Mouse (Mus musculus) C2C12 (cell line): Measurements from ENCODE around the gene Smpd1. TPM values are rescaled to one million over a fixed set of nuclear protein-coding genes. Genes with fewer than 3 reads are reported as not detected.

Experiments used
- H3K27me3 ChIP-seq: one replicate; pipeline ENCODE4 v1.6.1; 2011; ENCODE audit not compliant: control insufficient read depth, insufficient read depth, insufficient read length
- H3K36me3 ChIP-seq: one replicate; pipeline ENCODE4 v1.6.1; 2011; ENCODE audit not compliant: control insufficient read depth, insufficient read depth
- H3K4me3 ChIP-seq: one replicate; pipeline ENCODE4 v1.5.1; 2011; ENCODE audit warnings: mild to moderate bottlenecking, control low read depth; ENCODE audit not compliant: poor library complexity, insufficient read depth, severe bottlenecking
- H3K79me2 ChIP-seq: one replicate; pipeline ENCODE4 v1.6.1; 2011; ENCODE audit not compliant: control insufficient read depth, insufficient read depth
- H3K79me3 ChIP-seq: one replicate; pipeline ENCODE4 v1.6.1; 2011; ENCODE audit warnings: low read depth, control low read depth
- H3ac ChIP-seq: one replicate; pipeline ENCODE3; 2011; ENCODE audit warnings: low read depth; ENCODE audit not compliant: control insufficient read depth, insufficient read length
- CEBPB ChIP-seq: IDR thresholded peaks from one replicate; pipeline ENCODE4 v1.6.1; 2011; ENCODE audit warnings: low read depth, mild to moderate bottlenecking, control low read depth, moderate library complexity
- CTCF ChIP-seq: IDR thresholded peaks from one replicate; pipeline ENCODE4 v1.5.1; 2011; ENCODE audit not compliant: control insufficient read depth, insufficient read depth, insufficient read length
- FOSL1 ChIP-seq: IDR thresholded peaks from one replicate; pipeline ENCODE4 v1.8.0; 2011; ENCODE audit warnings: mild to moderate bottlenecking, low read length; ENCODE audit not compliant: poor library complexity, insufficient read depth, severe bottlenecking
- MAX ChIP-seq: IDR thresholded peaks from one replicate; pipeline ENCODE4 v1.6.1; 2011; ENCODE audit warnings: mild to moderate bottlenecking, control low read depth
- MYOD1 ChIP-seq: IDR thresholded peaks from one replicate; pipeline ENCODE4 v1.6.1; 2011; ENCODE audit warnings: low read depth; ENCODE audit not compliant: control insufficient read depth, insufficient read length
- MYOG ChIP-seq: IDR thresholded peaks from one replicate; pipeline ENCODE4 v1.6.1; 2011; ENCODE audit not compliant: control insufficient read depth, insufficient read length; ENCODE audit errors: extremely low read depth
- USF1 ChIP-seq: IDR thresholded peaks from one replicate; pipeline ENCODE4 v1.6.1; 2011; ENCODE audit warnings: low read depth, mild to moderate bottlenecking, control low read depth, moderate library complexity
- polyA plus RNA-seq: library from polyadenylated mRNA; unstranded; fragments of >200 nt; fragmentation: generic; extraction: Trizol; gene quantifications from one replicate; pipeline ENCODE4 v1.2.1, GENCODE M21; 2012; ENCODE audit warnings: missing spikeins

Smpd1 gene
- polyA plus RNA-seq, 1 experiment: 27.9 TPM

DNA sequence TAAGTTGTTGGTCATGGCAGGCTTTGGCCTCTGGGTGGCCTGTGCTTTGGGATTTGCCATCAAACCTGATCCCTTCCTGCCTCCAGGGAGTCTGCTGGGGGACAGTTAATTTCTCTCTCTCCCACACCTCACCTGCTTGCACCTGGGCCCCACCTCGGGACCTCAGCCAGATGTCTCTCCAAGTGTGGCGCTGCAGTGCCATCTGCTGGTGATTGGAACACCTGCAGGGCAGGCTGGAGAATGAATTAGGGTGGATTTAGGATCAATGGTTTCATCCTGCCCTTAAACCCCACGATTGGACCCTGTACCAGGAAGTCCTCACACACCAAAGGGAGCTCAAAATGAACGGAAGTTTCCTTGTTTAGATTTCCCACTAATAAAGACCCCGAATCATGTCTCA, 39.0 kb upstream of the Smpd1 start:
- Histone ChIP-seq H3ac (no peak overlapping the region), H3K36me3 (no peaks in the 10 kb centered on the region), H3K4me3 (no peak overlapping the region), H3K79me3 (no peaks in the 10 kb centered on the region), H3K79me2 (no peaks in the 10 kb centered on the region), H3K27me3 (no peaks in the 10 kb centered on the region)
- TF ChIP-seq CTCF (peak; percentile 86), MYOD1 (no peak)

DNA sequence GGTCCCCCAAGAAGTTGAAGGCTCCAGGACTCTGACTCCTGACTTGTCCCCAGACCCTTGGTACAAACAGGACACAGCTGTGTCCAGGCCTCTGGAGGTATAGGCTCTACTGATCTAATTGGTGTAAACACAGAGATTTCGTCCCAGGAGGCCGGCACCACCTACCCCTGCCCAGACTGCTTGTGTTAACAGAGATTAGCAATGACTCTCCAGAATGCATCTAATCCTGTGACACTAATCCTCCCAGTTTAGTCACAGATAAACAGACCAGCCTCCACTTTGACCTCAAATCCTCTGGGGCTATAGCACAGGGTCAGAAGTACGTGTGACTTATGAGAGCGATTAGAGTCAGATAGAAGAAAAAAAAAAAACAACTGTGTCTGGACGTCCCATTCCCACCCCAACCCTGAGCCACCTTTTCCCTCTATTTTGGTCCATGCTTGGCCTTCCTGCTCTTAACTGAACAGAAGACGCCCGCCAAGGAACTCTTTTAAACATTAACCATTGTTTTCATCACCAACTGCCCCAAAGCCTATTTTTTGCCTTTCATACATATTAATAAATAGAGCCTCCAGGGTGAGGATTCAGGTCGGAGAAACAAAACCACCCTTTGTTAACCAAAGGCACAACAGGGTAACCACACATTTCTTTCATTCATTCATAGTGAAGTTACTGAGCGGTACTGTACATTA, 37.3 kb upstream of the Smpd1 start:
- no peaks in the 10 kb centered on the region for H3K27me3 ChIP-seq
- H3ac ChIP-seq: no peak overlapping the region
- H3K36me3 ChIP-seq: no peaks in the 10 kb centered on the region
- H3K79me3 ChIP-seq: no peaks in the 10 kb centered on the region
- TF ChIP-seq FOSL1 (no peak), CTCF (no peak), CEBPB (no peak), MYOG (no peak)
- no peak overlapping the region for H3K4me3 ChIP-seq
- no peaks in the 10 kb centered on the region for H3K79me2 ChIP-seq

DNA sequence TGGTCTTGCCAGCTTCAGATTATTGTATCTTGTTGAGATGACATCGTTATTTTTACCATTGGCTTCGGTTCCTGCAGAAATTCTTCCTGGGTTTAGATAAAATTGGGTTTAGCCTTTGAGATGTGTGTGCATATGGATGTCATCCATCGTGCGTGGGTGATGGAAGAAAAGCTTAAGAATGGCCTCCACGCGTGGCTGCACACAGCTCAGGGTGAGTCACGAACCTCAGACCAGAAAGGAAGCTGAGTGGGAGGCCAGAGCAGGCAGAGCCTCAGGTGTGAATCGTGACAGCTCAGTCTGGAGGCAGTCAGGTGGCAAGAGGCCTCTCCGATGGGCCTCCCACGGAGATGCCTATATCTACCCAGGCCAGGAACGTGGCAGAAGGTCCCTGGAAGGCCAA, 34.8 kb upstream of the Smpd1 start:
- TF ChIP-seq MAX (no peak), MYOD1 (no peak), USF1 (no peak), MYOG (no peak), FOSL1 (no peak)
- Histone ChIP-seq H3K27me3 (no peaks in the 10 kb centered on the region), H3K36me3 (no peaks in the 10 kb centered on the region), H3ac (no peak overlapping the region), H3K79me2 (no peaks in the 10 kb centered on the region), H3K4me3 (no peak overlapping the region), H3K79me3 (no peaks in the 10 kb centered on the region)

DNA sequence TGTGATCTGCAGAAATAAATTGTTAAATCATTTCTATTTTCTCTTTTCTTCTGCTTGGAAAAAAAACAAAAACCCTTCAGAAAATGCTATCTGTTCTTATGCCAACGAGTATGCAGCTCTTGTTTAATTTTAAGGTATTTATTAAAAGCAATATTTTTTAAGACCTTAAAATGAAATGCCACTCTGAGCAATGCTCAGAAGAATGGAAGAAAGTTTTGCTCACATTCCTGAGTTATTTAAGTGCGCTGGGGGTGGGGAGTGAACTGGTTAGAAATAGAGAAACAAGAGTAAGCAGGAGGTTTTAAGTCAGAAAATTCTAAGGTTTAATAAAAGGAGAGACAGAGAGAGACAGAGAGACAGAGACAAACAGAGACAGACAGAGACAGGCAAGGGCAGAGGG, 34.4 kb upstream of the Smpd1 start:
- no peak overlapping the region for H3ac ChIP-seq
- no peaks in the 10 kb centered on the region for H3K79me3 ChIP-seq
- no peak for TF ChIP-seq USF1
- no peak for TF ChIP-seq MYOD1
- no peak for TF ChIP-seq CTCF
- TF ChIP-seq FOSL1: no peak
- TF ChIP-seq CEBPB: no peak
- no peak for TF ChIP-seq MAX
- no peak for TF ChIP-seq MYOG
- no peak overlapping the region for H3K4me3 ChIP-seq
- H3K27me3 ChIP-seq: no peaks in the 10 kb centered on the region
- H3K36me3 ChIP-seq: no peaks in the 10 kb centered on the region
- H3K79me2 ChIP-seq: no peaks in the 10 kb centered on the region

DNA sequence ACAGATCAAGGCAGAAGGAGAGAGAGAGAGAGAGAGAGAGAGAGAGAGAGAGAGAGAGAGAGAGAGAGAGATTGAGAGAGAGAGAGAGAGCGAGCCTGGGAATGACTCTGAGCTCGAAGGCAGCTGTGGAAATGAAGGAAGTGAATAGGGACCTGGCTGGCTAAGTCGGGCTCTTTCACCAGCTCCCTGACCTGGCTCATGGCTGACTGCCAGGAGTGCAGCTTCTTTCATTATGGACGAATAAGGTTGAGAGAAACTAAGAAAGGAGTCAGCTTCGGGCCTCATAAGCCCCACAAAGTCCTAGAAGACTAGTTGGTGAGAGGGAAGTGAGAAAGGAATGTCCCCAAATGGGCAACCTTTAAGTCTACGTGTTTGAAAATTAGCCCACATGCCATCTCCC, 34.0 kb upstream of the Smpd1 start:
- no peaks in the 10 kb centered on the region for H3K79me3 ChIP-seq
- H3ac ChIP-seq: no peak overlapping the region
- H3K27me3 ChIP-seq: no peaks in the 10 kb centered on the region
- H3K4me3 ChIP-seq: no peak overlapping the region
- H3K79me2 ChIP-seq: no peaks in the 10 kb centered on the region
- TF ChIP-seq FOSL1 (no peak), MAX (no peak)
- no peaks in the 10 kb centered on the region for H3K36me3 ChIP-seq

DNA sequence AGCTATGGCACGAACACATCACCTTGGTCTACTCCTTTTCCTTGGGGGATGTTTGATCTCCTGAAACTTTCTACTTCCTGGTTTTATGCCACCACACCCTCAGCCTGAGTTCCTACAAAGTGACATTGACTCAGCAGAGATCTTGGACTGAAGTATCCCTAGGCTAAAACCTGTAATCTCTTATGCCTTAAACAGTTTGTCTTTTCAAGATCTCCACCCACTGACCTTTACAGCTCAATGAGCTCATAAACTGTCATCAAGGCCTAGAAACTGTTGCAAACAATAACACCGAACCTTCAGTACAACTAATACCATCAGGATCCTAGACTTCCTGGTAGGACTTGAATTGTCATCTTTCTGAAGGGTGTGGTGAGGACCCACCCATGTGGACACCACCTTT, 29.9 kb upstream of the Smpd1 start:
- Histone ChIP-seq H3K79me3 (no peaks in the 10 kb centered on the region), H3K79me2 (no peaks in the 10 kb centered on the region), H3K4me3 (no peak overlapping the region), H3K36me3 (no peaks in the 10 kb centered on the region), H3K27me3 (no peaks in the 10 kb centered on the region), H3ac (no peak overlapping the region)
- TF ChIP-seq MYOD1: no peak
- TF ChIP-seq FOSL1: no peak
